Mouse (Mus musculus): ENCODE measurements at regions not wholly inside any gene's neighbourhood (a gene's known extent, or its start where the extent isn't known, plus 50 kb on each side); places are given as distances from the start of the nearest gene placed in this dataset.

DNA sequence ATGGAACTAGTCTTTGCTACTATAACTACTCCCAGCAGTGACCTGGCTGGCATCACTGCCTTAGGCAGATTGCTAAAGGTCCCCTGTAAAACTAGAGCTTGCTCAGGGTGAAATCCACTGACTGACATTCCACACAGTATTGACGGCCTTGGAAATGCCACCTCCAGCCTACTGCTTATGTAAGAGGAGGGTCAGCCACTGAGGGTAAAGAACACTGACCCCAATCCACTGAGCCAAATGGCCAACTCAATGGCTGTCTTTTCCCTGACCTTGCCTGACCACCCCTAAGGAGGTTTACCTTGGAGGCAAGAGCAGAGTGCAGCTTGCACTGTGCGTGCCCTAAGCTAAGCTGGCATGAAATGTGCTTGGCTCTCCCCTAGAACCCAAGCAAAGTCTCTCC, 216.0 kb upstream of the Foxq1 start:
- Histone ChIP-seq H3K9me3 (0 out of 2 replicates have a peak, but pooled peaks cover 3% of the 10 kb centered on the region), H3K4me3 (no peak overlapping the region), H3K4me2 (no peak overlapping the region), H3K27ac (replicated peaks) (no peak overlapping the region), H3K4me1 (no peaks in the 10 kb centered on the region), H3K36me3 (no peaks in the 10 kb centered on the region), H3K27me3 (replicated peaks) (0 out of 2 replicates have a peak, but pooled peaks cover 11% of the 10 kb centered on the region), H3K9ac (no peak overlapping the region)
- 71% methylated on average over 2 of the region's 2 CpGs for WGBS
- ATAC-seq (ENCODE audit: extremely low read depth, insufficient number of reproducible peaks, low FRiP score, low TSS enrichment), result no peak

- H3K4me1 ChIP-seq, result no peaks in the 10 kb centered on the region
- H3K36me3 ChIP-seq, result no peaks in the 10 kb centered on the region
- 65% methylated on average over 7 of the region's 7 CpGs for WGBS
- no peak overlapping the region for H3K4me2 ChIP-seq
- no peak overlapping the region for H3K9ac ChIP-seq
- H3K27ac ChIP-seq (replicated peaks), result no peak overlapping the region
- 0 out of 2 replicates have a peak, but pooled peaks cover 3% of the 10 kb centered on the region for H3K9me3 ChIP-seq
- H3K27me3 ChIP-seq (replicated peaks), result 0 out of 2 replicates have a peak, but pooled peaks cover 10% of the 10 kb centered on the region
- no peak overlapping the region for H3K4me3 ChIP-seq
- ATAC-seq (ENCODE audit: extremely low read depth, insufficient number of reproducible peaks, low FRiP score, low TSS enrichment), result no peak
Observed at GRCm38 (mm10) chr13:31340363-31340948, 215.5 kb upstream of the Foxq1 start.

DNA sequence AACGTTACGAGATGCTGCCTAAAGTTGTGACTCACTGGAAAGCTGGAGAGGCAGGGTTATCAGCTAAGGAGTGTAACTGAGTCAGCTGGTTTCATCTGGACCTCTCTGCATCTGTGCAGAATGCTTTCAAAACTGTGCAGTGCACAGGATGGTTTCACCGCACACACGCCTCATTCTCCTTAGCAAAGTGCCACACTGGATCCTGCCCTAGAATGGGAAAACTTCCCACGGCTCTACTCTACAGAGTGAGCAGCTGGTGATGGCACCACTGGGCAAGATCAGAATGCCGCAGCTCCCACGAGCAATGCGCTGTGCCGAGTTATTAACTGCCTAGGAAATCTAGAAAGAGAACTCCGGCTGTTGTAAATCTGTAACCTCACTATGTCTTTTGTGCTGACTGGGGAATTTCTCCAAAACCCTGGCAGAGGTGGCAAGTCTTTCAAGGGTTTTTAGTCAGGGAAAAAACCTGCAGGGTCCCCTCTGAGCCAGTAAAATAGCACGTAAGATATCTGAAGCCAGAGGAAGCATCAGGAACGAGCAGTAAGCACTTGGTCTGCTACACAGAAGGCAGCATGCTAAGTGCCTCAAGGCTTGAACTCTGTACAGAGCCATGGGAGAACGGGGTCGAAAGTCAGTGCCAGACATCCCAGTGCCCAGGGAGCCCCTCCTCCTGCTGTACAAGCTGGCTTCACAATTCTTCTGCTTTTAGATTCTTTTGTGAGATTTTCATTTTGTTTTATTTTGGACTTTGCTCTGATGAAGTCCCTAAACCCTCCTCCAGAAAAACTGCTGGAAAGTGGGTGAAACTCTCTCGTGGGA, 214.4 kb upstream of the Foxq1 start:
- no peak overlapping the region for H3K27ac ChIP-seq (replicated peaks)
- ATAC-seq (ENCODE audit: extremely low read depth, insufficient number of reproducible peaks, low FRiP score, low TSS enrichment), result no peak
- no peaks in the 10 kb centered on the region for H3K4me1 ChIP-seq
- H3K9me3 ChIP-seq, result 0 out of 2 replicates have a peak, but pooled peaks cover 3% of the 10 kb centered on the region
- no peak overlapping the region for H3K9ac ChIP-seq
- no peaks in the 10 kb centered on the region for H3K36me3 ChIP-seq
- 70% methylated on average over 15 of the region's 15 CpGs for WGBS
- H3K4me3 ChIP-seq, result no peak overlapping the region
- 0 out of 2 replicates have a peak, but pooled peaks cover 4% of the 10 kb centered on the region for H3K27me3 ChIP-seq (replicated peaks)
- no peak overlapping the region for H3K4me2 ChIP-seq

DNA sequence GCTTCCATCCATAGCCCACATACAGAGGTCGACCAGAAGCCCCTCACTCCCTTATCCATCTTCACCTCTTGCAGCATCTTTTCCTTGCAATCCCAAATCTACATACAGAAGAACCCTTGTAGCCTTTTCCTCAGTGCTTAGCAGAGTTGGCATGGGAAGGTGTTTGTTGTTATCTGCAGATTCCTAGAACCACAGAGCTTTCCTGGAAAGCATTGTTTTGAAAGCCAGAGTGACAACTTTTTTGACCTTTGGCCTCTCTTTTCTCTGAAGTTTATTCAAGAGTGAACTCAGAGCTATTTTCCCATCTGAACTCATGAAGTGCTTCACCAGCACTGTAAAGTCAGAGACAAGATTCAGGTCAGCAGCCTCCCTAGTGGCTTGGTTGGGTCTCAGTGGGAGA, 209.7 kb upstream of the Foxq1 start:
- H3K9me3 ChIP-seq, result 0 out of 2 replicates have a peak, but pooled peaks cover 3% of the 10 kb centered on the region
- H3K4me2 ChIP-seq, result no peak overlapping the region
- H3K27ac ChIP-seq (replicated peaks), result no peak overlapping the region
- peaks cover 8% of the 10 kb centered on the region; the same call in 1 of the 2 replicates for H3K4me1 ChIP-seq
- ATAC-seq (ENCODE audit: extremely low read depth, insufficient number of reproducible peaks, low FRiP score, low TSS enrichment), result no peak
- 61% methylated on average over 1 of the region's 1 CpGs for WGBS
- H3K36me3 ChIP-seq, result no peaks in the 10 kb centered on the region
- no peak overlapping the region for H3K4me3 ChIP-seq
- no peak overlapping the region for H3K9ac ChIP-seq
- no peaks in the 10 kb centered on the region for H3K27me3 ChIP-seq (replicated peaks)

- H3K27ac ChIP-seq (replicated peaks), result no peak overlapping the region
- H3K9ac ChIP-seq, result no peak overlapping the region
- no peak for ATAC-seq (ENCODE audit: extremely low read depth, insufficient number of reproducible peaks, low FRiP score, low TSS enrichment)
- H3K4me3 ChIP-seq, result no peak overlapping the region
- no peaks in the 10 kb centered on the region for H3K36me3 ChIP-seq
- 0 out of 2 replicates have a peak, but pooled peaks cover 3% of the 10 kb centered on the region for H3K9me3 ChIP-seq
- H3K27me3 ChIP-seq (replicated peaks), result no peaks in the 10 kb centered on the region
- no peak overlapping the region for H3K4me2 ChIP-seq
- 45% methylated on average over 2 of the region's 2 CpGs for WGBS
- peaks cover 8% of the 10 kb centered on the region; the same call in 1 of the 2 replicates for H3K4me1 ChIP-seq
Observed at GRCm38 (mm10) chr13:31347000-31347399, 208.9 kb upstream of the Foxq1 start.

- Histone ChIP-seq H3K27me3 (replicated peaks) (no peaks in the 10 kb centered on the region), H3K4me2 (no peak overlapping the region), H3K4me1 (peaks cover 8% of the 10 kb centered on the region; the same call in 1 of the 2 replicates), H3K36me3 (no peaks in the 10 kb centered on the region), H3K9me3 (no peaks in the 10 kb centered on the region), H3K9ac (no peak overlapping the region), H3K27ac (replicated peaks) (no peak overlapping the region), H3K4me3 (no peak overlapping the region)
- no peak for ATAC-seq (ENCODE audit: extremely low read depth, insufficient number of reproducible peaks, low FRiP score, low TSS enrichment)
- 49% methylated on average over 2 of the region's 2 CpGs for WGBS
Observed at GRCm38 (mm10) chr13:31349671-31350070, 206.3 kb upstream of the Foxq1 start.

DNA sequence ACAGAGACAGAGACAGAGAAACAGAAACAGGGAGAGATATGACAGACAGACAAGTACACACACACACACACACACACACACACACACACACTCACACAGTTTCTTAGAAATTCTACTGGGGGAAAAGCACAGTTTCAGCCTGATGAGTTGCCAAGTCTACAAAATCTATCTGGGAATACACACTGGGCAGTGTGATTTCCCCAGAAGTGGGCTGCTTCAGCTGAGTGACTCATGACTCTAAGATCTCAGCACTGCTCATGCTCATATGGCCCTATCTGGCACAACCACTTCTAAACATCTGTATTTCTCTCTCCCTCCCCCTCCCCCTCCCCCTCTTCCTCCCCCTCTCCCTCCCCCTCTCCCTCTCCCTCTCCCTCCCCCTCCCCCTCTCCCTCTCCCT, 204.5 kb upstream of the Foxq1 start:
- Histone ChIP-seq H3K27ac (replicated peaks) (no peak overlapping the region), H3K4me3 (no peak overlapping the region), H3K9ac (no peak overlapping the region), H3K4me2 (no peak overlapping the region), H3K36me3 (no peaks in the 10 kb centered on the region), H3K27me3 (replicated peaks) (no peaks in the 10 kb centered on the region), H3K9me3 (no peaks in the 10 kb centered on the region), H3K4me1 (peaks cover 8% of the 10 kb centered on the region; the same call in 1 of the 2 replicates)
- ATAC-seq (ENCODE audit: extremely low read depth, insufficient number of reproducible peaks, low FRiP score, low TSS enrichment), result no peak

GRCm38 (mm10) chr13:31352825-31353224, 203.1 kb upstream of the Foxq1 start:
- Histone ChIP-seq H3K27me3 (replicated peaks) (no peaks in the 10 kb centered on the region), H3K9ac (no peak overlapping the region), H3K4me3 (no peak overlapping the region), H3K36me3 (no peaks in the 10 kb centered on the region), H3K9me3 (no peaks in the 10 kb centered on the region), H3K4me1 (peaks cover 8% of the 10 kb centered on the region; the same call in 1 of the 2 replicates), H3K4me2 (no peak overlapping the region), H3K27ac (replicated peaks) (no peak overlapping the region)
- WGBS, result 75% methylated on average over 5 of the region's 5 CpGs
- ATAC-seq (ENCODE audit: extremely low read depth, insufficient number of reproducible peaks, low FRiP score, low TSS enrichment), result no peak

GRCm38 (mm10) chr13:31359353-31359752, 196.6 kb upstream of the Foxq1 start:
- Histone ChIP-seq H3K27me3 (replicated peaks) (no peaks in the 10 kb centered on the region), H3K9me3 (no peaks in the 10 kb centered on the region), H3K9ac (no peak overlapping the region), H3K4me1 (no peaks in the 10 kb centered on the region), H3K4me2 (no peak overlapping the region), H3K36me3 (no peaks in the 10 kb centered on the region), H3K27ac (replicated peaks) (no peak overlapping the region), H3K4me3 (no peak overlapping the region)
- 79% methylated on average over 4 of the region's 4 CpGs for WGBS
- no peak for ATAC-seq (ENCODE audit: extremely low read depth, insufficient number of reproducible peaks, low FRiP score, low TSS enrichment)

- H3K9ac ChIP-seq, result no peak overlapping the region
- H3K9me3 ChIP-seq, result no peaks in the 10 kb centered on the region
- ATAC-seq (ENCODE audit: extremely low read depth, insufficient number of reproducible peaks, low FRiP score, low TSS enrichment), result no peak
- no peak overlapping the region for H3K4me2 ChIP-seq
- no peaks in the 10 kb centered on the region for H3K36me3 ChIP-seq
- H3K4me3 ChIP-seq, result no peak overlapping the region
- H3K27me3 ChIP-seq (replicated peaks), result no peaks in the 10 kb centered on the region
- no peak overlapping the region for H3K27ac ChIP-seq (replicated peaks)
- no peaks in the 10 kb centered on the region for H3K4me1 ChIP-seq
- WGBS, result 14% methylated on average over 3 of the region's 3 CpGs
Observed at GRCm38 (mm10) chr13:31362386-31362785, 193.5 kb upstream of the Foxq1 start.

DNA sequence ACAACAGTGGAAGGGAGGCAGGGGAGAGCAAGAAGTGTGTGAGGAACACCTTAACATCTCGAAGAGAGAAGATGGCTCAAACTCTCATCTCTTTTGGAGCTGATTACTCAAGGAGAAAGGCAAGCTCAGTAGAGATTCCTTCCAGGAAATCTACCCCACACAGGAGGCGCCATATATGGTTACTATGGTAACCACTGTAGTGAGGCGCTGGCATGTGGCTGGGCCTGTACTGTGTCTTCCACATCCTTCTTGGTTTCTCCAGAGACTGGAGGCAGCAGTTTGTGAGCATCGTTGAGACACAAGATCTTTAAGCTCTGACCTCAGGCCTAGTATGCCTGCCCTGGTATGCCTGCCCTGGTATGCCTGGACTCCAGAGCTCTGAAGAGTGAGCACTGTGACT, 191.6 kb upstream of the Foxq1 start:
- Histone ChIP-seq H3K27me3 (replicated peaks) (no peaks in the 10 kb centered on the region), H3K36me3 (no peaks in the 10 kb centered on the region), H3K4me2 (no peak overlapping the region), H3K9me3 (no peaks in the 10 kb centered on the region), H3K4me1 (no peaks in the 10 kb centered on the region), H3K27ac (replicated peaks) (no peak overlapping the region), H3K4me3 (no peak overlapping the region), H3K9ac (no peak overlapping the region)
- ATAC-seq (ENCODE audit: extremely low read depth, insufficient number of reproducible peaks, low FRiP score, low TSS enrichment), result no peak
- WGBS, result 61% methylated on average over 4 of the region's 4 CpGs
